Mouse (Mus musculus): ENCODE measurements around the gene Ptgis.

DNA sequence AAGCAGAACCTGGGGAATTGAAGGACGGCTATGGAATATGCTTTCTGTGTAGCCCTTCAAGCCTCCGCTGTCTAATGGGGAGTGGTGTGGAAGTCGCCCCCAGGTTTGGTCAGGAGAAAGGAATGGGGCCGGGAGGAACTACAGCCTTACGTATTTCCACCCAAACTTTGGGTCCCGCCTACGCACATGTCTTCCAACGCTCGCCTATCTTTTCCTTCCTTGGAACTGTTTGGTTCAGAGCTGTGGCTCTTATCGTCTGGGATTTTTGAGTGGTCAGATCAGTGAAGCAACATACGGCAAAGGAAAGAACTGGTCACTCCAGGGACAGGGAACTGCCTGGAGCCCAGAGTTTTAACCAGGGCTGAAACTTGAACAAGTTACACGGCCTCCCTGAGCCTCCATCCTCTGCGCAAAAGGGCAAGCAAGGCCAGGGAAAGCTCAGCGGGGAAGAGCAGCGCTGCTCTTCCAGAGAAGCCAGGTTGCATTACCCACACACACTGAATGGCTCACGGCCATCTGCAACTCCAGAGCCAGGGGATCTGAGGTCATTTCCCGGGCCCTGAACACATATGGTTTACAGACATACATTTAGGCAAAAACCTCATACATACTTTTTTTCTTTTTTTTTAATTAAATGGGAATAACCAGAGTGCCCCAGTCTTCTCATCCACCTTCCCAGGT is 4.9 kb downstream of the Ptgis start:
- TF ChIP-seq POLR2A (IDR thresholded peaks at IDR 0.05; ENCODE audit: low read depth, low read length) (no peak), CTCF (IDR thresholded peaks at IDR 0.05; ENCODE audit: extremely low read depth, insufficient read length, insufficient replicate concordance, low read depth, low read length) (no peak)
